Mouse (Mus musculus): ENCODE measurements around the gene Hhat.
A peak's percentile ranks its signal among the peaks of the same experiment; 100 is the strongest.

Hhat gene

GRCm38 (mm10) chr1:192785046-192785961 lies 14.3 kb upstream of the Hhat start:
- no peak for DNase-seq (ENCODE audit: low spot score)

GRCm38 (mm10) chr1:192784374-192784773 lies 13.4 kb upstream of the Hhat start:
- no peak for DNase-seq (ENCODE audit: low spot score)

- no peak for DNase-seq (ENCODE audit: low spot score)
Observed at GRCm38 (mm10) chr1:192781256-192781655, 10.2 kb upstream of the Hhat start.

GRCm38 (mm10) chr1:192778869-192779514 lies 8.0 kb upstream of the Hhat start:
- DNase-seq (ENCODE audit: low spot score), result no peak

GRCm38 (mm10) chr1:192778206-192778605 lies 7.2 kb upstream of the Hhat start:
- no peak for DNase-seq (ENCODE audit: low spot score)

- no peak for DNase-seq (ENCODE audit: low spot score)
Observed at GRCm38 (mm10) chr1:192770130-192770494, 911 bp downstream of the Hhat start.

GRCm38 (mm10) chr1:192765531-192765930 lies 5.5 kb downstream of the Hhat start:
- DNase-seq (ENCODE audit: low spot score), result no peak

- DNase-seq (ENCODE audit: low spot score), result no peak
Observed at GRCm38 (mm10) chr1:192764547-192764946, 6.5 kb downstream of the Hhat start.

GRCm38 (mm10) chr1:192762946-192763933 lies 7.8 kb downstream of the Hhat start:
- DNase-seq (ENCODE audit: low spot score), result no peak

GRCm38 (mm10) chr1:192756674-192757073 lies 14.3 kb downstream of the Hhat start:
- no peak for DNase-seq (ENCODE audit: low spot score)

- no peak for DNase-seq (ENCODE audit: low spot score)
Observed at GRCm38 (mm10) chr1:192755685-192756606, 15.1 kb downstream of the Hhat start.

- DNase-seq (ENCODE audit: low spot score), result no peak
Observed at GRCm38 (mm10) chr1:192755246-192755645, 15.8 kb downstream of the Hhat start.

GRCm38 (mm10) chr1:192754268-192754667 lies 16.8 kb downstream of the Hhat start:
- DNase-seq (ENCODE audit: low spot score), result no peak

GRCm38 (mm10) chr1:192752659-192753601 lies 18.1 kb downstream of the Hhat start:
- no peak for DNase-seq (ENCODE audit: low spot score)

GRCm38 (mm10) chr1:192750042-192750437 lies 21.0 kb downstream of the Hhat start:
- no peak for DNase-seq (ENCODE audit: low spot score)

GRCm38 (mm10) chr1:192749270-192750041 lies 21.6 kb downstream of the Hhat start:
- no peak for DNase-seq (ENCODE audit: low spot score)

GRCm38 (mm10) chr1:192746201-192746600 lies 24.8 kb downstream of the Hhat start:
- no peak for DNase-seq (ENCODE audit: low spot score)

GRCm38 (mm10) chr1:192745240-192746101 lies 25.6 kb downstream of the Hhat start:
- peak; percentile 58 for DNase-seq (ENCODE audit: low spot score)

Data from urinary bladder, postnatal 25 days (tissue).